Mouse (Mus musculus) CH12.LX (cell line): ENCODE results near the gene Tspan32. TPM values are rescaled to one million over a fixed set of nuclear protein-coding genes. Genes with fewer than 3 reads are reported as not detected.

Experiments
- DNase-seq: peaks from one replicate; pipeline ENCODE4 v3.0.0-alpha.2; 2013; ENCODE audit errors: extremely low read depth
- H3K27ac ChIP-seq: 2 replicates; pipeline ENCODE4 v1.5.1; 2012; ENCODE audit warnings: low read depth, mild to moderate bottlenecking, control low read depth, moderate library complexity; ENCODE audit not compliant: insufficient read depth
- H3K27me3 ChIP-seq: replicated peaks from 2 replicates; pipeline ENCODE3; 2012; ENCODE audit warnings: inconsistent platforms
- H3K36me3 ChIP-seq, 2 experiments: replicated peaks in 1 of 2; 2 replicates each; pipeline versions ENCODE3 to v1.6.1; 2012; ENCODE audit warnings: inconsistent platforms in 1 of 2, low read length in 1 of 2, mild to moderate bottlenecking in 1 of 2, mixed read lengths in 1 of 2, moderate library complexity in 1 of 2; ENCODE audit not compliant: control insufficient read depth in 1 of 2, insufficient read depth in 1 of 2
- H3K4me1 ChIP-seq, 2 experiments: 2 replicates each; pipeline ENCODE4 v1.6.1; 2012; ENCODE audit warnings: inconsistent platforms in 1 of 2, moderate library complexity in 1 of 2; ENCODE audit not compliant: insufficient read depth in 2 of 2, control insufficient read depth in 1 of 2
- H3K4me2 ChIP-seq: 2 replicates; pipeline ENCODE4 v1.6.1; 2012; ENCODE audit warnings: low read depth, mild to moderate bottlenecking, control low read depth; ENCODE audit not compliant: poor library complexity, insufficient read depth, severe bottlenecking
- H3K4me3 ChIP-seq, 3 experiments: fragments of 150-350 bp in 1 of 3; sonication (generic) in 1 of 3; replicated peaks in 1 of 3; 2 replicates each; pipeline versions ENCODE3 to v1.5.1; 2011 to 2012; ENCODE audit warnings: low read depth in 2 of 3, low read length in 2 of 3, mild to moderate bottlenecking in 2 of 3, moderate library complexity in 2 of 3, control low read depth in 1 of 3, improper control_type of control experiment in 1 of 3, inconsistent platforms in 1 of 3, mixed read lengths in 1 of 3; ENCODE audit not compliant: poor library complexity in 1 of 3
- H3K79me2 ChIP-seq: replicated peaks from 2 replicates; pipeline ENCODE4 v1.6.1; 2012; ENCODE audit warnings: mild to moderate bottlenecking, moderate library complexity; ENCODE audit not compliant: control insufficient read depth, poor library complexity, insufficient read depth, severe bottlenecking; ENCODE audit errors: extremely low read depth
- H3K9ac ChIP-seq: 2 replicates; pipeline ENCODE4 v1.6.1; 2012; ENCODE audit warnings: low read depth, mild to moderate bottlenecking, control low read depth, moderate library complexity; ENCODE audit not compliant: insufficient read depth
- H3K9me3 ChIP-seq: replicated peaks from 2 replicates; pipeline ENCODE3; 2012; ENCODE audit warnings: low read length, inconsistent platforms, mixed read lengths
- BHLHE40 ChIP-seq: IDR thresholded peaks from 2 replicates; pipeline ENCODE4 v1.6.1; 2011; ENCODE audit warnings: mild to moderate bottlenecking, low read depth, low read length, improper control_type of control experiment
- CHD1 ChIP-seq: IDR thresholded peaks from 2 replicates; pipeline ENCODE4 v1.6.1; 2012; ENCODE audit warnings: low read depth, low read length, improper control_type of control experiment, inconsistent platforms
- CHD2 ChIP-seq: IDR thresholded peaks from 2 replicates; pipeline ENCODE4 v1.6.1; 2011; ENCODE audit warnings: low read length, improper control_type of control experiment
- ELF1 ChIP-seq: IDR thresholded peaks from 2 replicates; pipeline ENCODE4 v1.6.1; 2014; ENCODE audit warnings: low read depth, mild to moderate bottlenecking, inconsistent platforms, low read length, improper control_type of control experiment
- ETS1 ChIP-seq: conservative IDR thresholded peaks from 2 replicates; pipeline ENCODE4 v1.6.1; 2012; ENCODE audit warnings: low read depth, mild to moderate bottlenecking, inconsistent platforms, low read length, improper control_type of control experiment, moderate library complexity
- GABPA ChIP-seq: IDR thresholded peaks from 2 replicates; pipeline ENCODE4 v1.6.1; 2012; ENCODE audit warnings: low read depth, low read length, improper control_type of control experiment, inconsistent platforms; ENCODE audit not compliant: insufficient replicate concordance
- MAFK ChIP-seq: IDR thresholded peaks from 2 replicates; pipeline ENCODE4 v1.6.1; 2011; ENCODE audit warnings: low read length, improper control_type of control experiment; ENCODE audit not compliant: insufficient replicate concordance
- MEF2A ChIP-seq: IDR thresholded peaks from 2 replicates; pipeline ENCODE4 v1.6.1; 2014; ENCODE audit warnings: low read depth, mild to moderate bottlenecking, inconsistent platforms, low read length, improper control_type of control experiment, borderline replicate concordance
- MXI1 ChIP-seq: IDR thresholded peaks from 2 replicates; pipeline ENCODE4 v1.6.1; 2011; ENCODE audit warnings: mild to moderate bottlenecking, low read depth, low read length, improper control_type of control experiment
- NELFE ChIP-seq: IDR thresholded peaks from 2 replicates; pipeline ENCODE4 v1.6.1; 2011; ENCODE audit warnings: low read depth, low read length, improper control_type of control experiment
- NRF1 ChIP-seq: IDR thresholded peaks from 2 replicates; pipeline ENCODE4 v1.6.1; 2014; ENCODE audit warnings: low read depth, mild to moderate bottlenecking, inconsistent platforms, low read length, improper control_type of control experiment, moderate library complexity
- RAD21 ChIP-seq: IDR thresholded peaks from 2 replicates; pipeline ENCODE4 v1.6.1; 2011; ENCODE audit warnings: low read depth, mild to moderate bottlenecking, low read length, improper control_type of control experiment, moderate library complexity
- RCOR1 ChIP-seq: conservative IDR thresholded peaks from 2 replicates; pipeline ENCODE4 v1.6.1; 2012; ENCODE audit warnings: low read depth, mild to moderate bottlenecking, inconsistent platforms, low read length, improper control_type of control experiment
- SIN3A ChIP-seq: IDR thresholded peaks from 2 replicates; pipeline ENCODE4 v1.6.1; 2012; ENCODE audit warnings: low read length, improper control_type of control experiment, inconsistent platforms
- USF1 ChIP-seq: IDR thresholded peaks from 2 replicates; pipeline ENCODE4 v1.6.1; 2014; ENCODE audit warnings: low read depth, mild to moderate bottlenecking, inconsistent platforms, low read length, improper control_type of control experiment
- USF2 ChIP-seq: conservative IDR thresholded peaks from 2 replicates; pipeline ENCODE4 v1.6.1; 2011; ENCODE audit warnings: low read depth, low read length, improper control_type of control experiment
- ZC3H11A ChIP-seq: IDR thresholded peaks from 2 replicates; pipeline ENCODE4 v1.6.1; 2012; ENCODE audit warnings: low read depth, mild to moderate bottlenecking, inconsistent platforms, low read length, improper control_type of control experiment
- ZKSCAN1 ChIP-seq: IDR thresholded peaks from 2 replicates; pipeline ENCODE4 v1.6.1; 2012; ENCODE audit warnings: low read depth, inconsistent platforms, low read length, improper control_type of control experiment, borderline replicate concordance
- ZMIZ1 ChIP-seq: IDR thresholded peaks from 2 replicates; pipeline ENCODE4 v1.6.1; 2012; ENCODE audit warnings: low read depth, mild to moderate bottlenecking, inconsistent platforms, low read length, improper control_type of control experiment
- ZNF384 ChIP-seq: IDR thresholded peaks from 2 replicates; pipeline ENCODE4 v1.6.1; 2012; ENCODE audit warnings: low read depth, low read length, improper control_type of control experiment, inconsistent platforms
- dilution Hi-C: fragments of 300-500 bp; cut with MboI; formaldehyde crosslinking; loops from 2 replicates; pipeline ENCODE4 v1.14.3; 2020; ENCODE audit warnings: low sequenced_read_pairs; ENCODE audit not compliant: extremely low pct_unique_long_range_greater_than_20kb, extremely low pct_ligation_motif_present
- in situ Hi-C: fragments of 300-500 bp; cut with MboI; formaldehyde crosslinking; loops from 3 replicates; pipeline ENCODE4 v1.14.3; 2019; ENCODE audit warnings: low sequenced_read_pairs, low pct_ligation_motif_present, low pct_unique_long_range_greater_than_20kb, mixed read lengths
- polyA plus RNA-seq: library from polyadenylated mRNA; unstranded; fragments of >175 nt; gene quantifications from 2 replicates; pipeline ENCODE4 v1.2.1, GENCODE M21; 2012; ENCODE audit warnings: low read depth; ENCODE audit not compliant: insufficient read length
- total RNA-seq, 2 experiments: library from RNA; depleted of rRNA; stranded (reverse); fragments of 300-350 nt in 1 of 2; fragments of >200 nt in 1 of 2; gene quantifications; 2 replicates each; pipeline ENCODE4 v1.2.3; 2012 to 2014

Tspan32 gene
- total and polyA plus RNA-seq, 3 experiments: 28.2 to 34.5 (median 28.6) TPM

GRCm38 (mm10) chr7:143034112-143034511, 29.3 kb downstream of the Tspan32 start:
- Histone ChIP-seq H3K9me3 (no peaks in the 10 kb centered on the region), H3K79me2 (no peaks in the 10 kb centered on the region), H3K4me2 (no peak overlapping the region), H3K27me3 (no peaks in the 10 kb centered on the region), H3K36me3 (peaks cover 0 to 8% of the 10 kb centered on the region in 2 experiments), H3K4me1 (peaks cover 19 to 30% of the 10 kb centered on the region in 2 experiments), H3K27ac (no peak overlapping the region), H3K4me3 (no peak overlapping the region), H3K9ac (no peak overlapping the region)
- DNase-seq: no peak
- in situ Hi-C loops: no loop called here
- dilution Hi-C loops: no loop called here
- TF ChIP-seq USF2: no peak
- TF ChIP-seq CHD2: no peak
- TF ChIP-seq SIN3A: no peak
- TF ChIP-seq ZMIZ1: no peak
- TF ChIP-seq ETS1: no peak
- TF ChIP-seq RCOR1: no peak
- TF ChIP-seq MXI1: no peak
- TF ChIP-seq MAFK: no peak
- no peak for TF ChIP-seq NELFE
- no peak for TF ChIP-seq NRF1
- no peak for TF ChIP-seq USF1
- TF ChIP-seq GABPA: no peak
- no peak for TF ChIP-seq ELF1
- no peak for TF ChIP-seq ZKSCAN1
- TF ChIP-seq RAD21: no peak
- no peak for TF ChIP-seq MEF2A
- no peak for TF ChIP-seq BHLHE40
- no peak for TF ChIP-seq CHD1
- no peak for TF ChIP-seq ZNF384
- no peak for TF ChIP-seq ZC3H11A

- Histone ChIP-seq H3K4me1 (peaks cover 21 to 37% of the 10 kb centered on the region in 2 experiments), H3K79me2 (no peaks in the 10 kb centered on the region), H3K4me2 (no peak overlapping the region), H3K9ac (no peak overlapping the region), H3K27me3 (no peaks in the 10 kb centered on the region), H3K27ac (no peak overlapping the region), H3K9me3 (no peaks in the 10 kb centered on the region), H3K36me3 (peaks cover 0 to 8% of the 10 kb centered on the region in 2 experiments), H3K4me3 (no peak overlapping the region)
- in situ Hi-C loops: no loop called here
- TF ChIP-seq ZNF384 (no peak), ZKSCAN1 (no peak)
- dilution Hi-C loops: no loop called here
- no peak for DNase-seq
Measured at GRCm38 (mm10) chr7:143034519-143035450, 29.9 kb downstream of the Tspan32 start.
